Mouse (Mus musculus): ENCODE measurements around the gene Olfr26. TPM values are rescaled to one million over a fixed set of nuclear protein-coding genes. Genes with fewer than 3 reads are reported as not detected.

Gene Olfr26
- total RNA-seq (2023): not detected

GRCm38 (mm10) chr9:38854760-38855159 lies at the start of gene Olfr26:
Olfr26 (plus strand) TSS chr9:38855060.

DNA sequence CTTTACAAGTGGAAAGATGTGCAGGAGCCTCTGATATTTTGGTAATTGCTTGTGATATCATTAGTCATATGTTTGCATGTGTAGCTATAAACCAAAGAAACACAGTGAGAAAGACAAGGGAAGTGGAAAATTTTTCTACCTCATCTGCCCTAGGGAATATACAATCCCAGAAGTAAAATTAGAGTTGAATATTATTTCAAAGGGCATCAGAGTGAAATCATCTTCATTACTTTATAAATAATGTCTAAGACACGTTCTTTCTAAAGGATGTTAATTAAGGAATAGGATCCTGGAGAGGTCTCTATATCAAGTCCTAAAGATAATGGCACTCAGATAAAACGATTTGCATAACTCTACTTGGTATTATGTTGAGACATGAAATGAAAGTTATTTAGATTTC lies 40.5 kb upstream of the Olfr26 start, which contains the start of gene Olfr922:
Olfr922 (plus strand) TSS at position 301 of the 400 bp plus-strand sequence.

GRCm38 (mm10) chr9:38826245-38826644 lies 28.6 kb upstream of the Olfr26 start, which contains the start of gene Olfr923:
Olfr923 (plus strand) TSS chr9:38826545.

DNA sequence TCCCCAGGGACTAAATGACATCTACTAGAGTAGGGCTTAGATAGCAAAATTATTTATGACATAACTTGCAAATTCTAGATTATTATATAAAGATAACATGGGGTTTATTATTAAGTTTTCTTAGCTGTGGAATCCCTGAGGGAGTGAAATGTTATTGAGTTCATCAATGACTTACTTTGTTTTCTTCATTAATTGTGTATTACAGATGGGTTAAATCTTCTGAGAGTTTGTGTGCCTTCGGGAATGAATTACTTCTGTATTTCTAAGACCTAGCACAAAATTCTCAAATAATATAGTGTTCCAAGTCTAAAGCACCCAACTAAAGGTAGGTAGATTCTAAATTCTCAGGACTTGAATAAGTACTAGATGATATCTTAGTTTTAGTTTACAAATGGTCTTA lies 10.7 kb upstream of the Olfr26 start, which contains the start of gene Olfr924:
Olfr924 (plus strand) TSS at position 301 of the 400 bp plus-strand sequence.

DNA sequence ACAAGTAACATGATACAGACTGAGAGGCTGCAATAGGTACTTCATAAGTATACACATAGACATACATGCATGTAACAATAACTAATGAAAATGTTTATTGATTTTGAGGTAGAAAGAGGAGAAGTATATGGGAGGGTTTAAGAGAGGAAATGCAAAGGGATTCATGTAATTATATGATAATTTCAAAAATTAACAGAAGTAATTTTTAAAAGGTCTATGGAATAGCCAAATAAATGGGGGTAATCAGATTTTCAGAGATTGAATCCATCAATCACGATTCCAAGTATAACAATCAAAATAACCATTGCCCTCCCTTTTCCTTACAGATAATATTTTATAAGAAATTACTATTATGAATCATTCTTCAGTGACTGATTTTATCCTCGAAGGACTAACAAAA lies 22.0 kb downstream of the Olfr26 start, which contains the start of gene Olfr926:
Olfr926 (plus strand) TSS at position 301 of the 400 bp plus-strand sequence.

Other genes with a start within 250 kb of the Olfr26 start
- not detected for gene Olfr914, start 250.0 kb upstream of the Olfr26 start, total RNA-seq (2023)
- gene Olfr916, start 195.2 kb upstream of the Olfr26 start, total RNA-seq (2023): not detected
- gene Olfr917, start 189.2 kb upstream of the Olfr26 start, total RNA-seq (2023): not detected
- gene Olfr918, start 180.5 kb upstream of the Olfr26 start, total RNA-seq (2023): not detected
- gene Olfr919, start 151.4 kb upstream of the Olfr26 start, total RNA-seq (2023): not detected
- 5.0 TPM for gene Vwa5a, start 136.8 kb upstream of the Olfr26 start, total RNA-seq (2023)
- 0.12 TPM for gene Olfr920, start 102.8 kb upstream of the Olfr26 start, total RNA-seq (2023)
- not detected for gene Olfr921, start 82.0 kb upstream of the Olfr26 start, total RNA-seq (2023)
- not detected for gene Olfr922, start 40.4 kb upstream of the Olfr26 start, total RNA-seq (2023)
- gene Olfr923, start 28.5 kb upstream of the Olfr26 start, total RNA-seq (2023): not detected
- gene Olfr924, start 10.6 kb upstream of the Olfr26 start, total RNA-seq (2023): not detected
- not detected for gene Olfr926, start 22.1 kb downstream of the Olfr26 start, total RNA-seq (2023)
- not detected for gene Olfr930, start 74.7 kb downstream of the Olfr26 start, total RNA-seq (2023)
- gene Olfr933, start 117.3 kb downstream of the Olfr26 start, total RNA-seq (2023): not detected
- not detected for gene Olfr934, start 133.3 kb downstream of the Olfr26 start, total RNA-seq (2023)
- not detected for gene Olfr935, start 144.6 kb downstream of the Olfr26 start, total RNA-seq (2023)
- gene Olfr146, start 168.3 kb downstream of the Olfr26 start, total RNA-seq (2023): not detected
- gene Olfr937, start 209.9 kb downstream of the Olfr26 start, total RNA-seq (2023): not detected
- gene Olfr938, start 223.8 kb downstream of the Olfr26 start, total RNA-seq (2023): not detected

All from CD4-positive naive resting alpha-beta T cell, adult 76 days (primary cell).